Mouse (Mus musculus): ENCODE measurements around the gene Gm9887.
"Not testable (repeated sequence)": the region's sequence is repeated elsewhere in the genome, so short reads cannot be mapped to it uniquely, and the experiment has no call there.

Gene Gm9887

DNA sequence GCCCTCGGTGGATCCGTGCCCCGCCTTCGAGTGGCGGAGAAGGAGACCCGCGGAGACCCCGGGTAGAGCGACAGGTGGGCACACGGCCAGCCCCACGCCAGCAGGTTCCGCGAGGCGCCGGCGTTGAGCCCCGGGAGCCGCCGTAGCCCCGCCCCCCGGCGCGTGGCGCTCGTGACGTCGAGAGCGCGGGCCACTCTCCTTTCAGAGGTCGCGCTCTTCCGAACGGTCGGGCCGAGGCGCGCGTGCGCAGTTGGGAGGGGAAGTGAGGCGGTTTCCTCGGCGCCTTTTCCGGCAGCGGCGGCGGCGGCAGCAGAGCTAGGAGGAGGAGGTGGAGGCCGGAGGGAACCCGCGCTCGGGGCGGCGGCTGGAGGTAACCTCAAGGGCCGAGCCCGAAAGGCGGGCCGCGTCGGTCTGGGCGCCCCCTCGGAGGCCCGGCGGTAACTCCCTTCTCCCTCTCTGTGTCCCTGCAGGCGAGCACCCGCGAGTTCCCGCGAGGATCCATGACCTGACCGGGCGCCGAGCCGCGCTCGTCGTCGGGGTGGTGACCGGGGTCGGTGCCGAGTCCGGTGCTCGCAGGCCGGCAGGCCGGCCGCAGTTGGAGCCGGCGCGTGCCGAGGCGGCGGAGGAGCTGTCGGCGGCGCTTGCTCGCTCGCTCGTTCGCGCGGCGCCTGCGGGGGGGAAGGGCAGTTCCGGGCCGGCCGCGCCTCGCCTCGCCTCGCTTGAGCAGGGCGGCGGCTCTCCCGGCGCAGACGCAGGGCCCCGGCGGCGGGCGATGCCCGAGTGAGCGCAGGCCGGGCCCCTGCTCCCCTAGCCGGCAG is at the start of gene Gm9887, which contains the start of gene Arf6:
TSS of gene Gm9887 (minus strand) at position 605 of the 818 bp plus-strand sequence.
TSS of gene Arf6 (plus strand) at position 297 of the 818 bp plus-strand sequence.
- DNase-seq, result peak; percentile 99

DNA sequence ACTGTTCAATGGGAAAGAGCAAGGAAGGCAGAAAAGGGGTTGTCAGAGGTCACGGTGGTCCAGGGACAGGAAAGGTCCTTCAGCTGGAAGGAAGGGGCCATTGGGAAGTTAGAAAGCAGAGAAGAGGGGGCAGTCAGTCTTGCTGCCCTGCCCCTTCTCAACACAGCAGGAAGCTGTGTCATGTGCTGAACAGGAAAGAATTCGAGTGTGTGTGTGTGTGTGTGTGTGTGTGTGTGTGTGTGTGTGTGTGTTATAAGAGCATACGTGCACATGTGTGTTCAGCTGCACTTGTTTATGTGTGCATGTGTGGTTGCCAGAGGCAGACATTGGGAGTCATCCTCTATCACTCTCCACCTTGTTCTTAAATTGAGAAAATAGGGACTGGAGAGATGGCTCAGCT is 48.5 kb upstream of the Gm9887 start:
- no peak for DNase-seq

GRCm38 (mm10) chr12:69419606-69420005 is 47.3 kb upstream of the Gm9887 start:
- no peak for DNase-seq

GRCm38 (mm10) chr12:69419017-69419605 is 46.9 kb upstream of the Gm9887 start:
- no peak for DNase-seq

DNA sequence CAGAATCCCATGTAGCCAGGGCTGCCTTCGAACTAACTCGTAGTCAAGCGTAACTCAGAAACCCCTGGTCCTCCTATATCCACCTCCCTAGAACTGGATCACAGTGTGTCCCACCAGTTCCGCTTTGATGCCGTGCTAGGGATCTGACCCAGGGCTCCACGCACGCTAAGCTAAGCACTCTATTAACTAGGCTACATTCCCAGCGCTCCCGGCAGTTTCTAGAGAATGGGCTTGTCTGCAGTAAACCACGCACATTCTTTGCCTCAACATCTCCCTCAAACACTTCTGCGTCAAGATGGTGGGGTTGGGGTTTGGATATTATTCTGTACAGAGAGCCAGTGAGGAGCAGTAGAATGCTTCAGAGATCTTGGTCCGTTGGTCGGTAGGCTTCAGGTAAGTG is 46.3 kb upstream of the Gm9887 start:
- no peak for DNase-seq

DNA sequence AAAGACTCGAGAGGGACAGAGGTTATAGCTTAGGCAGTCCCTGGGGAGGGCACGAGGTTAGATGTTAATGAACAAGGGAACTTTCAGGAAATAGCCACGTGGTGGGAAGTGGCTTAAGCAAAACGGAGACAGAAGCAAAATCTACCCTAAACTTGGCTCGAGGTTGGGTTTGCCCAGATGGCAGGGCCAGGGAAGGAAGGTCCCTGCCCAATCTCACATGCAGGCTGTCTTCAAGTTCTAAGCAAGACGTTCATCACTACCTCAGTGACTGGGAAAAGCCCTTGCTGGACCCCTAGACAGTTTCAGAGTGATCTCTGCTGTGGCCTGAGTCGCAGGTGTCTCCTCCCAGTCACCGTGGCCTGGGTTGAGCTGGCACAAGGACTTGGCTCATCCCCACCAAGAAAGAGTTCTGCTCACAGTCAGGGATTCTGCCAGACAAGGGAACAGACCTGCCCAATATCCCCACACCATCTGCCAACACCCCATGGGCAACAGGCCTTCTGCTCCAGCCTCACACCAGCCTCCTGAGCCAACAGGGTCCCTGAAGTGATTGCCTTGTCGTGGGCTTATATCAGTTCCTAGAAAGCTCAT is 45.5 kb upstream of the Gm9887 start:
- DNase-seq, result no peak

GRCm38 (mm10) chr12:69416793-69417192 is 44.5 kb upstream of the Gm9887 start:
- no peak for DNase-seq

GRCm38 (mm10) chr12:69414826-69415572 is 42.7 kb upstream of the Gm9887 start:
- no peak for DNase-seq

- no peak for DNase-seq
Observed at GRCm38 (mm10) chr12:69413303-69413702, 41.0 kb upstream of the Gm9887 start.

DNA sequence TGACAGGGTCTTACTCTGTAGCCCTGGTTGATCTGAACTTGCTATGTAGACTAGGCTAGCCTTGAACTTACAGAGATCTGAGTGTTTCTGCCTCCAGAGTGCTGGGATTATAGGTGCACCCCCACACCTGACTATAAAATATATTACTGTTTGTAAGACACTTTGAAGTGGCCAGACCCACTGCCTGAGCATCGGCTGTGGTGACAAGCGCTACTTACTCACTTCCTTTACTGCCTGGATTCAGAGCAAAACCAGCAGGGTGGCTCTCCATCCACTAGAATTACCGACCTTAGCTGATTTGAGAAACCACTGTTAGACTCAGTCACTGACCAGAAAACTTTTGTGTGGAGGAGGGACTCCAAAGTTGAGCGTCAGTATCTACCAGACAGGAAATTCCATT is 39.7 kb upstream of the Gm9887 start:
- DNase-seq, result no peak

DNA sequence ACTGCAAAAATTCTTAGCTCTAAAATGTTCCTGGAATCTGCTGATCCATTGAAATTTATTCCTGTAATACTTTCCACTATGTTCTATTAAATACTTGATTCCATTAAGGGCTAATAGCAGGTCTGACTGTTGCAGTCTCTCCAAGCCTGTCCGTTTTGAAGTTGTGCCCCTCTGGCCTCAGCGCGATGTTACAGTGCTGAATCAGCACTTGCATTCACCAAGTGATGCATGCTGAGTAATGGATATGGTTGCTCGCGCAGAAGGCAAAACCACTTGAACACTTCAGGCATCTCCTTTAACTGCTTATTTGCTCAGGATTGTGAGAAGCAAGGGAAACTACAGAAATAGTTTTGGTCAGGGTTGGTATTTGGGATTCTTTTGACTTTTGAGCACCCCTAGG is 38.5 kb upstream of the Gm9887 start:
- no peak for DNase-seq

- DNase-seq, result no peak
Observed at GRCm38 (mm10) chr12:69402594-69403167, 30.4 kb upstream of the Gm9887 start.

DNA sequence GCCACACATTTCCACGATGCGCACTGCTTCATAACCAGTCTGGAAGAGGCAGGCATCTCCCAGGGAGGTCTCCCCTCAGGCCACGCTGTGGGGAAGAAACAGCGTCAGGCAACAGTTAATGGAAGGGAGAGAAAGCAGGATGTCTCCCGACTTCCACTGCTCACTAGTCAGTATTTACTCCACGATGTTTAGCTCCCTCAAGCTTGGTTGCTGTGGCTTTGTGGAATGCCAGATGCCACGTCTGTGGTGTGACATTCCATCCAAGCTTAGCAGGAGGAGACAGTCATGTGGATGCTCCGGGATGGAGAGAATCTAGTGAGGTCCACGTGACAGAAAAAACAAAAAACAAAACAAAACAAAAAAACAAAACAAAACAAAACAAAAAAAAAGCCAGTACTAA is 29.8 kb upstream of the Gm9887 start:
- DNase-seq, result no peak

GRCm38 (mm10) chr12:69400871-69401286 is 28.6 kb upstream of the Gm9887 start:
- no peak for DNase-seq

GRCm38 (mm10) chr12:69400367-69400766 is 28.1 kb upstream of the Gm9887 start:
- no peak for DNase-seq

GRCm38 (mm10) chr12:69394456-69394855 is 22.2 kb upstream of the Gm9887 start:
- DNase-seq, result no peak

DNA sequence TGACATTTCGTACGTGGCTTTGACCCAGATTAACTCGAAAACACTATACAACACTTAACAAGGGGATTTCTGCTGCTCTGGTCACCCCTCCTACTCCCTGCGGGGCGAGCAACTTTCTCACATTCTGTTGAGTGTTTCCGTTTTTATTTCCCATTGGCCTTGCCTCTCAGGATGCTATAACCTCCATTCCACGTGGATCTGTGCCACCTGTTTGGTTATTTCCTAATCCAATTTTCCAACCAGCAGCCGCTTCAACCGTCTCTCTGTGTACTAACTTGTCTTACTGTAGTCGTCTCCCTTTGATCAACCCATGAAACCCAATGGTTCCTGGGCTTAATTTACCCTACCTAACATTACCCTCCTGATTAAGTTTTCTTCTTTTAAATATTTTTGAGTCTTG is 20.8 kb upstream of the Gm9887 start:
- DNase-seq, result no peak

DNA sequence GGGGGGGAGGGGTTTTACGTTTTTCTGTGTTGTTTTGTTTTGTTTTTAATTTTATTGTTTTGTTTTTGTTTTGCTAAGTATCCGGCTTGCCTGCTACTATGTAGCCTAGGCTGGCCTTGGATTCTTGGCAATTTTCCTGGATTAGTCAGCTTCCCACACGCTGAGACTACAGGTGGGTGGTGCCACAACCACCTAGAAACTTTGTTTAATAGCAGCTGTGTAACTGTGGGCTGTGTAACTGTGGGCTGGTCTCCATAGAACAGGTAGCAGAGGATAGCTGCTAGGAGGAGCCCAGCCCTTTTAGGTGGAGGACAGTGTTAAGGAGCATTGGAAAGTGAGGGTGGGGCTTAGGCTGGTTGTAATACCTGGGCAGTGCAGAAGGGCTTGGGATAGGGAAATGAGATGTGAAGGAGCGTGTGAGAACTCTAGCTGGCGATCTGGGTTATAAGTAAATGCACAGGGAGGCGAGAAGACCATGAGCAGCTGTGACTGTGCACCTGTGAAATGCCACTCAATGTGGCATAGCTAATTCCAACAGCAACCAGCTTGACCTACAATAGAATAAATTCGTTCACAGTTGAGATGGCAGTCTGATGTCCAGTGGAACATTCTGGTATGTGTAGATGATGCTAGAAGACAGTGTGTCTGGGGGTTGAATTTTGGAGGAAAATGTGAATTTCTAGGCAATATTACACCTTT is 17.9 kb upstream of the Gm9887 start:
- no peak for DNase-seq

GRCm38 (mm10) chr12:69389273-69389938 is 17.1 kb upstream of the Gm9887 start:
- DNase-seq, result peak; percentile 14

GRCm38 (mm10) chr12:69388321-69388869 is 16.1 kb upstream of the Gm9887 start:
- no peak for DNase-seq

- not testable (repeated sequence) for DNase-seq
Observed at GRCm38 (mm10) chr12:69386281-69386732, 14.0 kb upstream of the Gm9887 start.

All from right cerebral cortex, postnatal 14 days (tissue).